Mouse (Mus musculus) cortical plate, adult 2 months (tissue): ENCODE measurements around the gene Prdm12. TPM values are rescaled to one million over a fixed set of nuclear protein-coding genes. Genes with fewer than 3 reads are reported as not detected.

ENCODE experiments used
- H3K27ac ChIP-seq: fragments of 200-500 bp; 2 replicates; pipeline ENCODE4 v1.5.1; 2012; ENCODE audit warnings: low read length, control low read depth, inconsistent platforms; ENCODE audit not compliant: insufficient read depth
- H3K4me1 ChIP-seq: fragments of 200-500 bp; 2 replicates; pipeline ENCODE4 v1.6.1; 2011; ENCODE audit warnings: low read length; ENCODE audit not compliant: control insufficient read depth, insufficient read depth
- H3K4me3 ChIP-seq: fragments of 200-500 bp; 2 replicates; pipeline ENCODE4 v1.5.1; 2011; ENCODE audit warnings: mild to moderate bottlenecking, low read length, control low read depth; ENCODE audit not compliant: insufficient read depth
- CTCF ChIP-seq: fragments of 200-500 bp; IDR thresholded peaks from 2 replicates; pipeline ENCODE4 v1.5.1; 2011; ENCODE audit warnings: mild to moderate bottlenecking, control low read depth, low read length; ENCODE audit not compliant: insufficient read depth; ENCODE audit errors: extremely low read depth
- POLR2A ChIP-seq: fragments of 200-500 bp; IDR thresholded peaks from 2 replicates; pipeline ENCODE4 v1.6.1; 2011; ENCODE audit warnings: mild to moderate bottlenecking, low read length, control low read depth; ENCODE audit not compliant: insufficient read depth; ENCODE audit errors: extremely low read depth
- polyA plus RNA-seq: library from polyadenylated mRNA; depleted of rRNA; stranded (reverse); fragments of >200 nt; gene quantifications from 2 replicates; pipeline ENCODE4 v1.2.3, GENCODE M21; 2012; rRNA removed

Gene Prdm12
- polyA plus RNA-seq, 1 experiment, result 0.17 TPM

- no peak for TF ChIP-seq POLR2A
- TF ChIP-seq CTCF, result no peak
- no peak overlapping the region for H3K27ac ChIP-seq
- H3K4me3 ChIP-seq, result no peak overlapping the region
- no peaks in the 10 kb centered on the region for H3K4me1 ChIP-seq
Observed at GRCm38 (mm10) chr2:31698209-31698608, 58.4 kb downstream of the Prdm12 start.

- peaks cover 2% of the 10 kb centered on the region; the same call in 1 of the 2 replicates for H3K4me1 ChIP-seq
Observed at GRCm38 (mm10) chr2:31700545-31701446, 61.0 kb downstream of the Prdm12 start.

GRCm38 (mm10) chr2:31703226-31703625 is 63.4 kb downstream of the Prdm12 start:
- no peak for TF ChIP-seq POLR2A
- TF ChIP-seq CTCF, result no peak
- H3K4me1 ChIP-seq, result peaks cover 2% of the 10 kb centered on the region; the same call in 1 of the 2 replicates
- H3K27ac ChIP-seq, result no peak overlapping the region
- no peak overlapping the region for H3K4me3 ChIP-seq

More at GRCm38 (mm10) chr2:31700545-31701446, 61.0 kb downstream of the Prdm12 start:
- Histone ChIP-seq H3K27ac (no peak overlapping the region), H3K4me3 (no peak overlapping the region)
- TF ChIP-seq POLR2A (no peak), CTCF (no peak)

Other genes with a start within 250 kb of the Prdm12 start
- 37.1 and 39.2 TPM in 2 replicates for gene Ass1, start 169.8 kb upstream of the Prdm12 start, polyA plus RNA-seq
- 35.1 and 39.2 TPM in 2 replicates for gene Fubp3, start 67.4 kb upstream of the Prdm12 start, polyA plus RNA-seq
- 24.4 and 27.3 TPM in 2 replicates for gene Exosc2, start 30.7 kb downstream of the Prdm12 start, polyA plus RNA-seq
- gene Abl1, start 48.3 kb downstream of the Prdm12 start, polyA plus RNA-seq, result 38.4 and 39.9 TPM in 2 replicates
- gene Qrfp, start 170.5 kb downstream of the Prdm12 start, polyA plus RNA-seq, result not detected in 2 replicates
- gene Fibcd1, start 206.0 kb downstream of the Prdm12 start, polyA plus RNA-seq, result 4.9 and 11.4 TPM in 2 replicates
- gene Lamc3, start 247.3 kb downstream of the Prdm12 start, polyA plus RNA-seq, result 3.9 and 4.3 TPM in 2 replicates